Mouse (Mus musculus) lung, embryonic 14.5 days (tissue): Measurements from ENCODE around the gene Zkscan16. TPM values are rescaled to one million over a fixed set of nuclear protein-coding genes. Genes with fewer than 3 reads are reported as not detected.

ENCODE experiments used
- ATAC-seq: fragments of 200-750 bp; cut with Nextera tagmentation; 2 replicates; pipeline ENCODE4 v1.8.0; 2017; ENCODE audit warnings: mild to moderate bottlenecking, moderate TSS enrichment, moderate library complexity; ENCODE audit not compliant: insufficient read depth
- DNase-seq: peaks from one replicate; pipeline ENCODE4 v3.0.0-alpha.2; 2015
- H3K27ac ChIP-seq: fragments of 300-500 bp; sonication (generic); 2 replicates; pipeline ENCODE4 v1.5.1; 2014; ENCODE audit warnings: low read depth, mild to moderate bottlenecking, moderate library complexity
- H3K27me3 ChIP-seq: fragments of 300-500 bp; sonication (generic); 2 replicates; pipeline ENCODE4 v1.6.1; 2014; ENCODE audit warnings: low read length, control low read depth; ENCODE audit not compliant: insufficient read depth
- H3K36me3 ChIP-seq: fragments of 300-500 bp; sonication (generic); 2 replicates; pipeline ENCODE4 v1.6.1; 2014; ENCODE audit warnings: control low read depth; ENCODE audit not compliant: insufficient read depth
- H3K4me1 ChIP-seq: fragments of 300-500 bp; sonication (generic); 2 replicates; pipeline ENCODE4 v1.6.1; 2014; ENCODE audit warnings: antibody characterized with exemption, control low read depth; ENCODE audit not compliant: insufficient read depth
- H3K4me2 ChIP-seq: fragments of 300-500 bp; sonication (generic); 2 replicates; pipeline ENCODE4 v1.6.1; 2014; ENCODE audit warnings: mild to moderate bottlenecking
- H3K4me3 ChIP-seq: fragments of 300-500 bp; sonication (generic); 2 replicates; pipeline ENCODE4 v1.5.1; 2014; ENCODE audit warnings: low read depth, low read length
- H3K9ac ChIP-seq: fragments of 300-500 bp; sonication (generic); 2 replicates; pipeline ENCODE4 v1.6.1; 2014
- H3K9me3 ChIP-seq: fragments of 300-500 bp; sonication (generic); 2 replicates; pipeline ENCODE4 v1.6.1; 2016; ENCODE audit warnings: low read depth, low read length, control low read depth
- CTCF ChIP-seq: IDR thresholded peaks from 2 replicates; pipeline ENCODE4 v1.5.1; 2016; ENCODE audit warnings: antibody characterized with exemption, low read depth
- WGBS: fragments of 180-500 bp; shearing (Covaris S2); extraction: QIAGEN DNeasy Blood & Tissue Kit; methylation state at CpG from one replicate; pipeline ENCODE4 v1.1.7; 2014; 5-methylcytosine and 5-hydroxymethylcytosine counted together
- polyA plus RNA-seq: library from polyadenylated mRNA; unstranded; fragments of >200 nt; fragmentation: Nextera tagmentation; extraction: Ambion mirVana; gene quantifications from 2 replicates; pipeline ENCODE4 v1.2.1, GENCODE M21; 2014

Zkscan16 gene
- 0.46 and 0.70 TPM in 2 replicates for polyA plus RNA-seq

DNA sequence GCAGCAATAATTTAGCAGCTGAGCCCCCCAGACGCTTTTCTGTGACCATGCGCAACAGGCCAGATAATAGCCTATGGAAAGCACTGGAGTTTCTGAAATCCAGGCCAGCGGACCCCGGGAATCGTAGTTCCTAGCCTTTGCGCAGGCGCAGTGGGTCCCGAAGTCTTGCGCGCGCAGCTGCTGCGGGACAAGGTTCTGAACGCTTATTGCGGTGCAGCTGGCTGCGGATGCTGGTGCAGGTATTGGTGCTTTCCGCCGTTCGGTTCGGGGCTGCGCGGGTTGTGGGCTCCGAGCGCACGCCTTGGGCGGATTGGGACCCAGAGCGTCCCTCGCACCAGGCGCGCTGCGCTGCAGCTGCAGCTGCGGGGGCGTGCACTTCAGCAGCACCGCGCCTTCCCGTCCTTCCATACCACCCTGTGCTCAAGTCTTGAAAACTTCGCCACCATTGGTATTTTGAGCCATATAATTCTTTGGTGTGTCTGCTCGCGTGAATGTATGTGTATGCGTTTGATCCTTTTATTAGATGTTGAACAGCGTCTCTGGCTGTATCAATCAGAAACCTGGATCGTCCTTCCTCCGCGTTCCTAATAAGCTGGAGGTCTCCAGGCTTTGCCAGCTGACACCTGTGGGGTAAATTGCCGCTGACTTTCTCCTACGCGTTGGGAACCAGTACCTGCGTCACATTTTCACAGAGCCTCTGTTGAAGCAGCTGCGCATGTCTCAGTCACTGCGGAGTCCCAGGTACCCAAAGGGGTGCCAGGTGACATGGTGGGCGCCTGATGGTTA, at the start of gene Zkscan16:
Gene Zkscan16 (plus strand): TSS at position 209 of the 786 bp plus-strand sequence.
- H3K4me1 ChIP-seq, result no peaks in the 10 kb centered on the region
- ATAC-seq (peak; percentile 84), DNase-seq (peak; percentile 95)
- under 1% methylated on average over 50 of the region's 50 CpGs for WGBS
- peak within 1 kb of the TSS; percentile 65 for H3K4me3 ChIP-seq
- no peaks in the 10 kb centered on the region for H3K9me3 ChIP-seq
- H3K36me3 ChIP-seq, result no peaks in the 10 kb centered on the region
- H3K4me2 ChIP-seq, result peak within 1 kb of the TSS; percentile 90
- TF ChIP-seq CTCF, result no peak
- peak within 1 kb of the TSS; percentile 57 for H3K9ac ChIP-seq
- no peak within 1 kb of the TSS for H3K27ac ChIP-seq
- 0 out of 2 replicates have a peak, but pooled peaks cover 5% of the 10 kb centered on the region for H3K27me3 ChIP-seq

DNA sequence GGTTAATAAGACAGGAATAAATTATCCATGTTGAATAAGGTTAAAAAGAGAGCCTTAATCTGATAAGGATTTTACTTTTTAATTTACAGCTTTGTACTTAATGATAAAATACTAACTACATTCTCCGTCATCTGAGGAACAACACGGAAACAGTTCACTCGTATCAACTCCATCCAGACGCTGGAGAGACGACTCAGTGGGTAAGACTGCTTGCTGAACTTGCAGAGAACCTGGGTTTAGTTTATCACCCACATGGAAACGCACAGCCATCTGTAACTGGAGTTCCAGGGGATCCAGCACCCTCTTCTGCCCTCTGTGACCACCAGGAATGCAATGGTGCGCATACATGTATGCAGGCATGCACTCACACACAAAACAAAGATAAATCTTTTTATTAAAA, 49.0 kb upstream of the Zkscan16 start:
- Histone ChIP-seq H3K27ac (no peak overlapping the region), H3K36me3 (no peaks in the 10 kb centered on the region), H3K9ac (no peak overlapping the region), H3K4me3 (no peak overlapping the region), H3K4me2 (no peak overlapping the region), H3K4me1 (no peaks in the 10 kb centered on the region), H3K27me3 (no peaks in the 10 kb centered on the region), H3K9me3 (no peaks in the 10 kb centered on the region)
- DNase-seq (no peak), ATAC-seq (no peak)
- WGBS, result 80% methylated on average over 7 of the region's 7 CpGs
- no peak for TF ChIP-seq CTCF

DNA sequence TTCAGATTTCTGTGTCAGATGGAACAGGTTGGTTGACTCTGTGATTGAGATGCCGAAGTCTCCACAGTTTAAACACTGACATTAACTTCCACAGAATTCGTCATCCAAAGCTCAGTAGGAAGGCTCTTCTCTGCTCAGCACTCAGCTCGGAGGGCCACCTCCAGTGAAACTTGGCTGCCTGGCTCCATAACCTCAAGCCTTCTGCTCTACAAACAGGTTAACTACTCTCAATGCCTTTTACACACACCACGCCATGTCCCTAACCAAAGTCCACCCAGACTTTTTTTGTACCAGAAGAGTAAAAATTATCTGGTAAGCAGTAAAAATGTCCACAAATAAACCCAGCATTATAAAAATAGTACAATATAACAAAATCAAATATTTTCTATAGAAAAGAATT, 46.0 kb upstream of the Zkscan16 start:
- no peaks in the 10 kb centered on the region for H3K27me3 ChIP-seq
- H3K4me3 ChIP-seq, result no peak overlapping the region
- no peak for ATAC-seq
- no peak for DNase-seq
- H3K27ac ChIP-seq, result no peak overlapping the region
- 58% methylated on average over 4 of the region's 4 CpGs for WGBS
- no peaks in the 10 kb centered on the region for H3K9me3 ChIP-seq
- H3K4me1 ChIP-seq, result no peaks in the 10 kb centered on the region
- no peak overlapping the region for H3K4me2 ChIP-seq
- no peak overlapping the region for H3K9ac ChIP-seq
- H3K36me3 ChIP-seq, result no peaks in the 10 kb centered on the region
- TF ChIP-seq CTCF, result no peak

DNA sequence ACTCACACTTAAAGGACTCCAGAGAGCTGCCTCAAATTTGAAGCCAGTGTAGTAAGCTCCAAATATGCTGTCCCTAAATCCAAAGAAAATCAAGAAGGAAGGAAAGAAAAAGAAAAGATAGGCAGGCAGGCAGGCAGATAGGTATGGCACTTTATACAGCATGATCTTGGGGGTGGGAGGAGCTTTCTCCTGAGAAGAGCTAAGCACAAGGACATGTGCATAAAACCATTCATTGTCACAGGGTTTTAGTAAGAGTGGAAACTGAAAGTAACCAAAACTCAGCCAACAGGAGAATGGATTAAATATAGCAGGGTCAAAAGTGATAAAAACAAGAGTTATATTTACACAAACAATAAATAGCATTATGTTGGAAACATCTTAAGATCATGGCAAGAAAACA, 45.1 kb upstream of the Zkscan16 start:
- no peak overlapping the region for H3K9ac ChIP-seq
- no peak overlapping the region for H3K27ac ChIP-seq
- no peak for ATAC-seq
- H3K27me3 ChIP-seq, result no peaks in the 10 kb centered on the region
- no peaks in the 10 kb centered on the region for H3K9me3 ChIP-seq
- no peaks in the 10 kb centered on the region for H3K36me3 ChIP-seq
- H3K4me3 ChIP-seq, result no peak overlapping the region
- TF ChIP-seq CTCF, result no peak
- H3K4me2 ChIP-seq, result no peak overlapping the region
- DNase-seq, result no peak
- no peaks in the 10 kb centered on the region for H3K4me1 ChIP-seq

DNA sequence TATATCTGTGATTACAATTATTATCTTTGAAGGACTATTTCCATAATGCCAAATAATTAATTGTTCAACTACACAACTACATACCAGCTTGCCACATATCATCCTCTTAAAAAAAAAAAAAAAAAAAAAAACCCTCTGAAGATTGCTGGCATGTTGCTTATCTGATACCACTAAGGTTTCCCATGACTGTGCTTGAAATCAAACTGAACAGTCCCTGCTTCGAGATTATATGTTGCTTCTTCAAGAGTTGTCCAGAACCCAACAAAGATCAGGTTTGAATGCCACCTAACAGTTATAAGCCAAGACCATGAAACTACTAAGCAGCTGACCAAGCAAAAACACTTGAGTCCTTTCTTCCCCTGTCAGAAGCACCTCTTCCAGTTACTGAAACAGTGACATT, 36.0 kb upstream of the Zkscan16 start:
- H3K27ac ChIP-seq, result no peak overlapping the region
- H3K27me3 ChIP-seq, result no peaks in the 10 kb centered on the region
- no peak for TF ChIP-seq CTCF
- no peak overlapping the region for H3K9ac ChIP-seq
- no peaks in the 10 kb centered on the region for H3K36me3 ChIP-seq
- DNase-seq (no peak), ATAC-seq (no peak)
- peaks cover 6% of the 10 kb centered on the region for H3K4me1 ChIP-seq
- H3K4me3 ChIP-seq, result no peak overlapping the region
- WGBS, result 82% methylated on average over 1 of the region's 1 CpGs
- no peaks in the 10 kb centered on the region for H3K9me3 ChIP-seq
- no peak overlapping the region for H3K4me2 ChIP-seq

DNA sequence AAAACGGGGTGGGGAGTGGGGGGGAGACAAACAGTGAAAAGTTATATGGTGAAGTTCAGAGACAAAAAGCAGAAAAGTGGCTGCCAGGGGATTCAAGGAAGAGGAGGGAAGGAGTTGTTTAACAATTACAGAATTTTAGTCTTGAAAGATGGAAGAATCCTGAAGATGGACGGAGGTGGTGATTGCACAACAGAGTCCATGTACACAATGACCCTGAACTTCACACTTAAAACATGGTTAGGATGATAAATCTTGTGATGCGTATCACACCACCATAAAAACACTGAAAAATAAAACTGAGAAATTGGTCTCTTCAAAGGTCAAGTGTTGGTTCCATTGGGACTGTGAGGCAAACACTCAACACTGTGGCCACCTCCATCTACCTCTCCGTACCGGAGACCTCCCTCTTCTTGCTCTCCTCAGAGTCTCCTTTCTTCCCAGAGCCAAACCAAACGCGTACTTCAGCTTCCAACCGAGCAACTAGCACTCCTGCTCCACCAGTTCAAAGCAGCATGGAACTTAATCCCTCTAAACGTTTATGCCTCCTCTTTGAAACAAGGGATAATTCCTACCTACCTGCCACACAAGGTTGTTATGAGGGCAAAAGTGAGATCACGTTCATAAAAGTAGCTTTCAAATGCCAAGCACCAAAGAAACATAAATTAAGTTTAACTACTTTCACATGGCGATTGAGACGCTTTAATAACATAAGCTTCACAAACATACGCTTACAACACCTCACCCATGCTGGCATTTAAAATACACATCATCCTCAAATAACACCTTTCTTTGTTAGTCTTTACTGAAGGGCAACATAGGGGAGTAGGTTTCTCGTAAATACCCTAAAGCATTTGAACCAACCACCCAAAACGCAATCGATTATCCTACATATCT, 33.0 kb upstream of the Zkscan16 start:
- H3K4me2 ChIP-seq, result peak overlapping the region; percentile 75
- H3K9me3 ChIP-seq, result no peaks in the 10 kb centered on the region
- no peaks in the 10 kb centered on the region for H3K36me3 ChIP-seq
- peak overlapping the region; percentile 96 for H3K9ac ChIP-seq
- no peak for DNase-seq
- peaks cover 6% of the 10 kb centered on the region for H3K4me1 ChIP-seq
- H3K27ac ChIP-seq, result no peak overlapping the region
- H3K4me3 ChIP-seq, result peak overlapping the region; percentile 82
- H3K27me3 ChIP-seq, result no peaks in the 10 kb centered on the region
- 29% methylated on average over 16 of the region's 16 CpGs for WGBS
- ATAC-seq, result no peak
- no peak for TF ChIP-seq CTCF

DNA sequence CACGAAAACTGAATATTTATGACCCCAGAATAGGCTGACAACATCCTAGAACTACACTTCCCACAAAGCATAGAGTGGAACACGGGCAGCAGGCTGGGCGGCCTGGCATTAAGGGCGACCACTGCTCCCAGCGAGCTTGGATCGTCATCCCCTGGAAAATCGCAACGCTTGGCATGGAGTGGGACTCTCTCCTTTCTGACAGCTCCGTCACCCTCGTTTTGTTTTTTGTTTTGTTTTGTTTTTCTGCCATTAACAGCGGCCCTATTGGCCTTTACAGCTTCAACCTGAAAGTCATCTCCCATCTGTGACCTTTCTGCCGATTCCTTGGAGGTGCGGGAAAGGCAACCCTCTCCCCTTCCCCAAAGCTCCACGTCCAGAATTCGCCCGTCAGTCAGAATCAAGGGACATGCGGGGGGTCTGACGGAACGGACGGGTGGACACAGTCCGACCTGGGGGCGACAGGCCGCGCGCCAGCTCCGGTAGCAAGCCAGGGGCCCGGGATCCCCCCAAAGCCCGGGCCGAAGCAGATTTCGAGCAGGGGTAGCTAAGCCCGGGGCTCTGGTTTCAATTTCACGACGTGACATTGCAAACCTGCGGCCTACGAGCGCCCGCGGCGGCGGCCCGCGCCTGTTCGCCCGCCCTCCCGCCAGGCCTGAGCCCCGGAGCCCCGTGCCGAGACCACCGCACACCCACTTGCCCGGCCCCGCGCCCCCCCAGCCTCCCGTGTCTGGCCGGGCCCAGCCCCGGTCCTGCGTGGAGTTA, 32.2 kb upstream of the Zkscan16 start:
- Histone ChIP-seq H3K4me3 (peak overlapping the region; percentile 82), H3K4me2 (peak overlapping the region; percentile 75), H3K4me1 (peaks cover 6% of the 10 kb centered on the region), H3K9ac (peak overlapping the region; percentile 96), H3K27ac (peak overlapping the region; percentile 97), H3K36me3 (no peaks in the 10 kb centered on the region), H3K27me3 (no peaks in the 10 kb centered on the region), H3K9me3 (no peaks in the 10 kb centered on the region)
- DNase-seq, result peak; percentile 73
- WGBS, result under 1% methylated on average over 56 of the region's 56 CpGs
- TF ChIP-seq CTCF, result no peak
- peak; percentile 69 for ATAC-seq
